Mouse (Mus musculus): ENCODE data around the gene Scarf1. TPM values are rescaled to one million over a fixed set of nuclear protein-coding genes. Genes with fewer than 3 reads are reported as not detected.
A peak's percentile ranks its signal among the peaks of the same experiment; 100 is the strongest.

Gene Scarf1
- total and polyA plus RNA-seq, 2 experiments from 2014 or later: 3.0 to 3.6 TPM

DNA sequence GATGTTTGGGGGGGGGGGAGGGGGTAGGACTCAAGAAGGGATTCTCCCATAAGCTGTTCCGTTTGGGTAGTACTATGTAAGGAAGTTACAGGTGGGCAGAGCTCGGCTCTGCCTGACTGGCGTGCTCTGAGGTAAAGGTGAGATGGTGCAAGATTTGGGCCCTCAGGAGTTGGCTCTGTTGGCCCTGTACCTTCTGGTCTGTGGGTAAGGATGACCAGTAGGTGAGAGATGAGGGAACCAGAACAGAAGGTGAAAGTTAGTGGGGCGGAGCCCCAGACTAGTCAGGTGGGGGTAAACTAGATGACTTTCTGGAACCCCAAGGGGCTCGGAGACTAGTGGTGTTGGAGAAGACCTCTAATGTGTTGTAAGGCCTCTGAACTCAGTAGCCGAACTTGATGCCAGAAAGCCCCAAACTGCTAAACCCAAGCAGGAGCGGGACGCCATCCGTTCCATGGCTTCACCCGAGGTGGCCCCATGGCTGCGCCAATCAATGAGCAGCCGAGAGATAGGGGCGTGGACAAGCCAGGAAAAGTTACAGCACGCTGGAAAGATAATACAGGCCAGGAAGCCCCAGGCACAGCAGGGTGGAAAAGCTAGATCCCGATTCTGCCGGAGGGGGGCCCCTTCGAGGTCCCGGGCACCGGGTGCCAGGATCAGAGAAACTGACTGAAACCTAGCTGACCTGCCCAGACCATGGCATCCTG is 45.7 kb upstream of the Scarf1 start:
- ATAC-seq (ENCODE audit: low FRiP score) (peak; percentile 34; the same call in 1 of the 2 replicates), DNase-seq (ENCODE audit: low spot score) (no peak)
- no peak overlapping the region for H3K27ac ChIP-seq (ENCODE audit: low read depth, low read length)
- no peaks in the 10 kb centered on the region for H3K27me3 ChIP-seq (ENCODE audit: insufficient read depth, low read length)
- H3K4me2 ChIP-seq (ENCODE audit: low read depth, low read length, poor library complexity, severe bottlenecking): peak overlapping the region; percentile 40
- no peaks in the 10 kb centered on the region for H3K4me1 ChIP-seq (ENCODE audit: insufficient read depth, low read length)
- no peaks in the 10 kb centered on the region for H3K9me3 ChIP-seq (ENCODE audit: low read length)
- peak overlapping the region; percentile 16; the same call in 1 of the 2 replicates for H3K4me3 ChIP-seq (ENCODE audit: low read depth, low read length)
- H3K36me3 ChIP-seq (ENCODE audit: insufficient read depth, low read length): peaks cover 16% of the 10 kb centered on the region
- peak overlapping the region; percentile 24; the same call in 1 of the 2 replicates for H3K9ac ChIP-seq (replicated peaks; ENCODE audit: low read length, poor library complexity, severe bottlenecking)
- WGBS: 17% methylated on average over 19 of the region's 19 CpGs
- no peak for TF ChIP-seq CTCF (IDR thresholded peaks at IDR 0.05)

GRCm38 (mm10) chr11:75468410-75468809 is 44.9 kb upstream of the Scarf1 start:
- Histone ChIP-seq H3K4me3 (ENCODE audit: low read depth, low read length) (peak overlapping the region; percentile 16; the same call in 1 of the 2 replicates), H3K9me3 (ENCODE audit: low read length) (no peaks in the 10 kb centered on the region), H3K4me2 (ENCODE audit: low read depth, low read length, poor library complexity, severe bottlenecking) (peak overlapping the region; percentile 40), H3K36me3 (ENCODE audit: insufficient read depth, low read length) (peaks cover 16% of the 10 kb centered on the region), H3K9ac (replicated peaks; ENCODE audit: low read length, poor library complexity, severe bottlenecking) (no peak overlapping the region; the same call in 1 of the 2 replicates), H3K27ac (ENCODE audit: low read depth, low read length) (no peak overlapping the region), H3K27me3 (ENCODE audit: insufficient read depth, low read length) (no peaks in the 10 kb centered on the region), H3K4me1 (ENCODE audit: insufficient read depth, low read length) (no peaks in the 10 kb centered on the region)
- ATAC-seq (ENCODE audit: low FRiP score) (no peak), DNase-seq (ENCODE audit: low spot score) (no peak)
- no peak for TF ChIP-seq CTCF (IDR thresholded peaks at IDR 0.05)
- WGBS: 71% methylated on average over 7 of the region's 7 CpGs

GRCm38 (mm10) chr11:75469261-75469660 is 44.1 kb upstream of the Scarf1 start:
- H3K9me3 ChIP-seq (ENCODE audit: low read length): no peaks in the 10 kb centered on the region
- no peak for TF ChIP-seq CTCF (IDR thresholded peaks at IDR 0.05)
- no peak overlapping the region for H3K4me2 ChIP-seq (ENCODE audit: low read depth, low read length, poor library complexity, severe bottlenecking)
- no peak overlapping the region for H3K27ac ChIP-seq (ENCODE audit: low read depth, low read length)
- H3K4me3 ChIP-seq (ENCODE audit: low read depth, low read length): no peak overlapping the region
- WGBS: 95% methylated on average over 4 of the region's 4 CpGs
- H3K36me3 ChIP-seq (ENCODE audit: insufficient read depth, low read length): peaks cover 14% of the 10 kb centered on the region
- no peaks in the 10 kb centered on the region for H3K27me3 ChIP-seq (ENCODE audit: insufficient read depth, low read length)
- no peak overlapping the region for H3K9ac ChIP-seq (replicated peaks; ENCODE audit: low read length, poor library complexity, severe bottlenecking)
- no peaks in the 10 kb centered on the region for H3K4me1 ChIP-seq (ENCODE audit: insufficient read depth, low read length)
- ATAC-seq (ENCODE audit: low FRiP score): no peak
- no peak for DNase-seq (ENCODE audit: low spot score)

GRCm38 (mm10) chr11:75470675-75471074 is 42.7 kb upstream of the Scarf1 start:
- no peaks in the 10 kb centered on the region for H3K9me3 ChIP-seq (ENCODE audit: low read length)
- H3K4me2 ChIP-seq (ENCODE audit: low read depth, low read length, poor library complexity, severe bottlenecking): no peak overlapping the region
- H3K9ac ChIP-seq (replicated peaks; ENCODE audit: low read length, poor library complexity, severe bottlenecking): no peak overlapping the region
- no peaks in the 10 kb centered on the region for H3K27me3 ChIP-seq (ENCODE audit: insufficient read depth, low read length)
- 88% methylated on average over 3 of the region's 3 CpGs for WGBS
- no peak for TF ChIP-seq CTCF (IDR thresholded peaks at IDR 0.05)
- ATAC-seq (ENCODE audit: low FRiP score): no peak
- H3K4me1 ChIP-seq (ENCODE audit: insufficient read depth, low read length): no peaks in the 10 kb centered on the region
- H3K27ac ChIP-seq (ENCODE audit: low read depth, low read length): no peak overlapping the region
- H3K4me3 ChIP-seq (ENCODE audit: low read depth, low read length): no peak overlapping the region
- peaks cover 3% of the 10 kb centered on the region; the same call in 1 of the 2 replicates for H3K36me3 ChIP-seq (ENCODE audit: insufficient read depth, low read length)
- DNase-seq (ENCODE audit: low spot score): no peak

GRCm38 (mm10) chr11:75472469-75473081 is 40.8 kb upstream of the Scarf1 start:
- ATAC-seq (ENCODE audit: low FRiP score): no peak
- Histone ChIP-seq H3K9ac (replicated peaks; ENCODE audit: low read length, poor library complexity, severe bottlenecking) (no peak overlapping the region), H3K36me3 (ENCODE audit: insufficient read depth, low read length) (no peaks in the 10 kb centered on the region), H3K4me1 (ENCODE audit: insufficient read depth, low read length) (no peaks in the 10 kb centered on the region), H3K27me3 (ENCODE audit: insufficient read depth, low read length) (no peaks in the 10 kb centered on the region), H3K9me3 (ENCODE audit: low read length) (no peaks in the 10 kb centered on the region), H3K4me3 (ENCODE audit: low read depth, low read length) (no peak overlapping the region), H3K4me2 (ENCODE audit: low read depth, low read length, poor library complexity, severe bottlenecking) (no peak overlapping the region), H3K27ac (ENCODE audit: low read depth, low read length) (no peak overlapping the region)
- TF ChIP-seq CTCF (IDR thresholded peaks at IDR 0.05): no peak
- DNase-seq (ENCODE audit: low spot score): no peak
- WGBS: 83% methylated on average over 11 of the region's 11 CpGs

DNA sequence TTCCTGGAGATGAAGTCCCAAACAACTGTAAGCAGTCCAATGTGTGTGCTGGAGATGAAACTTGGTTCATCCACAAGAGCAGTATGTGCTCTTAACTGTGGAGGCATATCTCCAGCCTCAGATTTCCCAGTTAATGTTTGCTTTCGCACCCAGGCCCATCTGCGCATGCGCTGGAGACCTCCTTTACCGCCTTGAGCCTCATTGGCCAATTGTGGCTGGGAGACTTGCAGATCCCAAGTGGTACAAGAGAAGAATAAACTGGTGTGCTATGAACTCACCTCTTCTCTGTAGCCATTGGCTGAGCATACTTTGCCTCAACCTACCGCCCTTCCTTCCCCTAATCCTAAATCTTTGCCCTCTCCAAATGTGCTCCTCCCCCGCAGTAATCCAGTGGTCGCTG is 40.0 kb upstream of the Scarf1 start:
- WGBS: 65% methylated on average over 7 of the region's 7 CpGs
- Histone ChIP-seq H3K36me3 (ENCODE audit: insufficient read depth, low read length) (no peaks in the 10 kb centered on the region), H3K4me2 (ENCODE audit: low read depth, low read length, poor library complexity, severe bottlenecking) (no peak overlapping the region), H3K27ac (ENCODE audit: low read depth, low read length) (no peak overlapping the region), H3K9ac (replicated peaks; ENCODE audit: low read length, poor library complexity, severe bottlenecking) (no peak overlapping the region), H3K4me1 (ENCODE audit: insufficient read depth, low read length) (no peaks in the 10 kb centered on the region), H3K4me3 (ENCODE audit: low read depth, low read length) (no peak overlapping the region), H3K9me3 (ENCODE audit: low read length) (no peaks in the 10 kb centered on the region), H3K27me3 (ENCODE audit: insufficient read depth, low read length) (no peaks in the 10 kb centered on the region)
- DNase-seq (ENCODE audit: low spot score): no peak
- TF ChIP-seq CTCF (IDR thresholded peaks at IDR 0.05): no peak
- no peak for ATAC-seq (ENCODE audit: low FRiP score)

Data from midbrain, postnatal 0 days (tissue).